Mouse (Mus musculus): ENCODE measurements around the gene Extl1.

Gene Extl1

GRCm38 (mm10) chr4:134314081-134314655 is 69.5 kb downstream of the Extl1 start:
- 76% methylated on average over 4 of the region's 4 CpGs for WGBS

GRCm38 (mm10) chr4:134312901-134313300 is 70.7 kb downstream of the Extl1 start:
- 95% methylated on average over 6 of the region's 6 CpGs for WGBS

GRCm38 (mm10) chr4:134312341-134312740 is 71.3 kb downstream of the Extl1 start:
- WGBS, result 98% methylated on average over 5 of the region's 5 CpGs

GRCm38 (mm10) chr4:134311784-134312183 is 71.9 kb downstream of the Extl1 start:
- 88% methylated on average over 9 of the region's 9 CpGs for WGBS

- 89% methylated on average over 9 of the region's 9 CpGs for WGBS
Observed at GRCm38 (mm10) chr4:134310656-134311055, 73.0 kb downstream of the Extl1 start.

GRCm38 (mm10) chr4:134310106-134310505 is 73.5 kb downstream of the Extl1 start:
- WGBS, result 91% methylated on average over 7 of the region's 7 CpGs

- WGBS, result 9% methylated on average over 12 of the region's 12 CpGs
Observed at GRCm38 (mm10) chr4:134307367-134308072, 76.1 kb downstream of the Extl1 start.

GRCm38 (mm10) chr4:134306963-134307362 is 76.7 kb downstream of the Extl1 start:
- WGBS, result 63% methylated on average over 2 of the region's 2 CpGs
